Mouse (Mus musculus): Measurements from ENCODE around the gene Olfml2a. TPM values are rescaled to one million over a fixed set of nuclear protein-coding genes. Genes with fewer than 3 reads are reported as not detected.

The Olfml2a gene
- total and polyA plus RNA-seq, 2 experiments from 2014 or later: 3.2 to 11.6 TPM

- no peaks in the 10 kb centered on the region for H3K9me3 ChIP-seq (ENCODE audit: low read length)
- no peak overlapping the region for H3K9ac ChIP-seq
- 30% methylated on average over 4 of the region's 4 CpGs for WGBS
- H3K4me3 ChIP-seq (ENCODE audit: low read depth, low read length): no peak overlapping the region
- no peaks in the 10 kb centered on the region for H3K4me1 ChIP-seq (ENCODE audit: insufficient read depth)
- H3K27ac ChIP-seq (ENCODE audit: low read depth, low read length): no peak overlapping the region
- no peak for DNase-seq
- no peaks in the 10 kb centered on the region for H3K36me3 ChIP-seq (ENCODE audit: insufficient read depth)
- no peak for ATAC-seq
- H3K4me2 ChIP-seq (ENCODE audit: low read depth): no peak overlapping the region
- TF ChIP-seq CTCF (IDR thresholded peaks at IDR 0.05; ENCODE audit: low read depth): no peak
- no peaks in the 10 kb centered on the region for H3K27me3 ChIP-seq (ENCODE audit: insufficient read depth, low read length)
These were observed 60.7 kb downstream of the Olfml2a start for GRCm38 (mm10) chr2:38992452-38992851.

- DNase-seq: peak; percentile 92
These were observed 65.9 kb downstream of the Olfml2a start, which contains the start of gene Wdr38 for GRCm38 (mm10) chr2:38997386-38998374. Wdr38 (plus strand) TSS chr2:38997476.

GRCm38 (mm10) chr2:38999381-38999780, 67.6 kb downstream of the Olfml2a start:
- WGBS: 64% methylated on average over 4 of the region's 4 CpGs
- H3K9me3 ChIP-seq (ENCODE audit: low read length): no peaks in the 10 kb centered on the region
- ATAC-seq (no peak), DNase-seq (no peak)
- H3K27me3 ChIP-seq (ENCODE audit: insufficient read depth, low read length): no peaks in the 10 kb centered on the region
- H3K36me3 ChIP-seq (ENCODE audit: insufficient read depth): peaks cover 38% of the 10 kb centered on the region
- no peak overlapping the region for H3K9ac ChIP-seq
- H3K4me2 ChIP-seq (ENCODE audit: low read depth): no peak overlapping the region
- H3K27ac ChIP-seq (ENCODE audit: low read depth, low read length): no peak overlapping the region
- H3K4me3 ChIP-seq (ENCODE audit: low read depth, low read length): no peak overlapping the region
- TF ChIP-seq CTCF (IDR thresholded peaks at IDR 0.05; ENCODE audit: low read depth): no peak
- peaks cover 9% of the 10 kb centered on the region for H3K4me1 ChIP-seq (ENCODE audit: insufficient read depth)

More at GRCm38 (mm10) chr2:38997386-38998374, 65.9 kb downstream of the Olfml2a start, which contains the start of gene Wdr38:
- H3K4me3 ChIP-seq (ENCODE audit: low read depth, low read length): peak within 1 kb of the TSS; percentile 34
- no peak within 1 kb of the TSS for H3K27ac ChIP-seq (ENCODE audit: low read depth, low read length)
- H3K4me2 ChIP-seq (ENCODE audit: low read depth): peak within 1 kb of the TSS; percentile 50
- peak; percentile 97 for TF ChIP-seq CTCF (IDR thresholded peaks at IDR 0.05; ENCODE audit: low read depth)
- no peaks in the 10 kb centered on the region for H3K27me3 ChIP-seq (ENCODE audit: insufficient read depth, low read length)
- H3K9me3 ChIP-seq (ENCODE audit: low read length): no peaks in the 10 kb centered on the region
- H3K4me1 ChIP-seq (ENCODE audit: insufficient read depth): no peaks in the 10 kb centered on the region; the same call in 1 of the 2 replicates
- 0 out of 2 replicates have a peak within 1 kb of the TSS, but pooled peaks have one; percentile 28 for H3K9ac ChIP-seq
- ATAC-seq: peak; percentile 97
- 15% methylated on average over 33 of the region's 33 CpGs for WGBS
- peaks cover 32% of the 10 kb centered on the region for H3K36me3 ChIP-seq (ENCODE audit: insufficient read depth)

GRCm38 (mm10) chr2:38999910-39000586, 68.3 kb downstream of the Olfml2a start:
- Histone ChIP-seq H3K27ac (ENCODE audit: low read depth, low read length) (no peak overlapping the region), H3K9ac (no peak overlapping the region), H3K36me3 (ENCODE audit: insufficient read depth) (peaks cover 38% of the 10 kb centered on the region), H3K4me2 (ENCODE audit: low read depth) (no peak overlapping the region), H3K4me1 (ENCODE audit: insufficient read depth) (peaks cover 9% of the 10 kb centered on the region), H3K9me3 (ENCODE audit: low read length) (no peaks in the 10 kb centered on the region), H3K27me3 (ENCODE audit: insufficient read depth, low read length) (no peaks in the 10 kb centered on the region), H3K4me3 (ENCODE audit: low read depth, low read length) (no peak overlapping the region)
- ATAC-seq (no peak), DNase-seq (no peak)
- TF ChIP-seq CTCF (IDR thresholded peaks at IDR 0.05; ENCODE audit: low read depth): no peak
- WGBS: 71% methylated on average over 8 of the region's 8 CpGs

- peaks cover 9% of the 10 kb centered on the region for H3K4me1 ChIP-seq (ENCODE audit: insufficient read depth)
- H3K27me3 ChIP-seq (ENCODE audit: insufficient read depth, low read length): no peaks in the 10 kb centered on the region
- peaks cover 38% of the 10 kb centered on the region for H3K36me3 ChIP-seq (ENCODE audit: insufficient read depth)
- no peak overlapping the region for H3K9ac ChIP-seq
- DNase-seq: no peak
- no peak for ATAC-seq
- no peaks in the 10 kb centered on the region for H3K9me3 ChIP-seq (ENCODE audit: low read length)
- no peak overlapping the region for H3K27ac ChIP-seq (ENCODE audit: low read depth, low read length)
- H3K4me3 ChIP-seq (ENCODE audit: low read depth, low read length): no peak overlapping the region
- H3K4me2 ChIP-seq (ENCODE audit: low read depth): no peak overlapping the region
- WGBS: 87% methylated on average over 4 of the region's 4 CpGs
- no peak for TF ChIP-seq CTCF (IDR thresholded peaks at IDR 0.05; ENCODE audit: low read depth)
These were observed 68.8 kb downstream of the Olfml2a start for GRCm38 (mm10) chr2:39000587-39000919.

GRCm38 (mm10) chr2:39001866-39002265, 70.1 kb downstream of the Olfml2a start:
- no peaks in the 10 kb centered on the region for H3K9me3 ChIP-seq (ENCODE audit: low read length)
- WGBS: 83% methylated on average over 3 of the region's 3 CpGs

More at GRCm38 (mm10) chr2:39001866-39002265, 70.1 kb downstream of the Olfml2a start:
- H3K27me3 ChIP-seq (ENCODE audit: insufficient read depth, low read length): no peaks in the 10 kb centered on the region
- no peak overlapping the region for H3K9ac ChIP-seq
- DNase-seq: no peak
- H3K4me1 ChIP-seq (ENCODE audit: insufficient read depth): peaks cover 14% of the 10 kb centered on the region
- H3K27ac ChIP-seq (ENCODE audit: low read depth, low read length): no peak overlapping the region
- no peak overlapping the region for H3K4me3 ChIP-seq (ENCODE audit: low read depth, low read length)
- peaks cover 38% of the 10 kb centered on the region for H3K36me3 ChIP-seq (ENCODE audit: insufficient read depth)
- no peak overlapping the region for H3K4me2 ChIP-seq (ENCODE audit: low read depth)
- TF ChIP-seq CTCF (IDR thresholded peaks at IDR 0.05; ENCODE audit: low read depth): no peak
- no peak for ATAC-seq
